Mouse (Mus musculus) limb, embryonic 13.5 days (tissue): ENCODE measurements around the gene Pla2g2d. TPM values are rescaled to one million over a fixed set of nuclear protein-coding genes. Genes with fewer than 3 reads are reported as not detected.
A peak's percentile ranks its signal among the peaks of the same experiment; 100 is the strongest.
"Not testable (repeated sequence)": the region's sequence is repeated elsewhere in the genome, so short reads cannot be mapped to it uniquely, and the experiment has no call there.

ENCODE experiments used
- ATAC-seq: fragments of 200-750 bp; cut with Nextera tagmentation; 2 replicates; pipeline ENCODE4 v1.8.0; 2017; ENCODE audit warnings: low read depth, moderate number of reproducible peaks, moderate TSS enrichment; ENCODE audit not compliant: low FRiP score
- H3K27ac ChIP-seq: fragments of 300-500 bp; sonication (generic); 2 replicates; pipeline ENCODE4 v1.5.1; 2015; ENCODE audit warnings: inconsistent platforms, mild to moderate bottlenecking, moderate library complexity
- H3K27me3 ChIP-seq: fragments of 300-500 bp; sonication (generic); 2 replicates; pipeline ENCODE4 v1.6.1; 2015; ENCODE audit warnings: mild to moderate bottlenecking, inconsistent platforms
- H3K36me3 ChIP-seq: fragments of 300-500 bp; sonication (generic); 2 replicates; pipeline ENCODE4 v1.6.1; 2015; ENCODE audit warnings: inconsistent platforms, mild to moderate bottlenecking, moderate library complexity
- H3K4me1 ChIP-seq: fragments of 300-500 bp; sonication (generic); 2 replicates; pipeline ENCODE4 v1.6.1; 2015; ENCODE audit warnings: inconsistent platforms
- H3K4me2 ChIP-seq: fragments of 300-500 bp; sonication (generic); replicated peaks from 2 replicates; pipeline ENCODE4 v1.6.1; 2015; ENCODE audit warnings: inconsistent platforms, mild to moderate bottlenecking, moderate library complexity
- H3K4me3 ChIP-seq: fragments of 300-500 bp; sonication (generic); 2 replicates; pipeline ENCODE4 v1.5.1; 2015; ENCODE audit warnings: moderate library complexity, mild to moderate bottlenecking, inconsistent platforms
- H3K9ac ChIP-seq: fragments of 300-500 bp; sonication (generic); 2 replicates; pipeline ENCODE4 v1.6.1; 2015; ENCODE audit warnings: mild to moderate bottlenecking, inconsistent platforms
- H3K9me3 ChIP-seq: fragments of 300-500 bp; sonication (generic); 2 replicates; pipeline ENCODE4 v1.6.1; 2016; ENCODE audit warnings: inconsistent platforms
- WGBS: fragments of 180-500 bp; shearing (Covaris S2); methylation state at CpG from one replicate; pipeline ENCODE4 v1.1.7; 2015; 5-methylcytosine and 5-hydroxymethylcytosine counted together
- polyA plus RNA-seq: library from polyadenylated mRNA; unstranded; fragments of >200 nt; fragmentation: Nextera tagmentation; extraction: Ambion mirVana; gene quantifications from 2 replicates; pipeline ENCODE4 v1.2.1, GENCODE M21; 2015

Gene Pla2g2d
- polyA plus RNA-seq, 1 experiment from 2014 or later = 0.13 TPM

DNA sequence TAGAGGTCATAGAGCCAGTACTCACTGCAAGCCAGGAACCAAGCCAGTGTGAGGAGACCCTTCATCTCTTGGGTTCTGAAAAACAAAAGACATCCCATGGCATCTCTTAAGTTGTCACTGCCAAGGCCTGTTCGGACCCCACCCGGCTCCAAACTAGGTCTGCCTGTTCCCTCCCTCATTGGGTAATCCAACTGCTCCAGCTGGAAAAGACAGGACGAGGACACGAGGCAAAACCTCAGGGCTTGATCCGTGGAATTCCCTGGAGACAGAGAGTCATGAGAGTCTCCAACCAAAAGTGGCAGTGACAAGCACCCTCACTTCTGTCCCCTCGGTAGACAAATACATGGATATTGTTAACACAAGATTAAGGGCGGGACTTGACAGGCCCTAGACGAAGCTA, 30.6 kb downstream of the Pla2g2d start:
- 87% methylated on average over 8 of the region's 8 CpGs for WGBS
- ATAC-seq = no peak
- Histone ChIP-seq H3K27ac (no peak overlapping the region), H3K36me3 (no peaks in the 10 kb centered on the region), H3K27me3 (peaks cover 4% of the 10 kb centered on the region; the same call in 1 of the 2 replicates), H3K4me3 (no peak overlapping the region), H3K4me1 (no peaks in the 10 kb centered on the region), H3K9ac (no peak overlapping the region), H3K9me3 (no peaks in the 10 kb centered on the region), H3K4me2 (no peak overlapping the region)

DNA sequence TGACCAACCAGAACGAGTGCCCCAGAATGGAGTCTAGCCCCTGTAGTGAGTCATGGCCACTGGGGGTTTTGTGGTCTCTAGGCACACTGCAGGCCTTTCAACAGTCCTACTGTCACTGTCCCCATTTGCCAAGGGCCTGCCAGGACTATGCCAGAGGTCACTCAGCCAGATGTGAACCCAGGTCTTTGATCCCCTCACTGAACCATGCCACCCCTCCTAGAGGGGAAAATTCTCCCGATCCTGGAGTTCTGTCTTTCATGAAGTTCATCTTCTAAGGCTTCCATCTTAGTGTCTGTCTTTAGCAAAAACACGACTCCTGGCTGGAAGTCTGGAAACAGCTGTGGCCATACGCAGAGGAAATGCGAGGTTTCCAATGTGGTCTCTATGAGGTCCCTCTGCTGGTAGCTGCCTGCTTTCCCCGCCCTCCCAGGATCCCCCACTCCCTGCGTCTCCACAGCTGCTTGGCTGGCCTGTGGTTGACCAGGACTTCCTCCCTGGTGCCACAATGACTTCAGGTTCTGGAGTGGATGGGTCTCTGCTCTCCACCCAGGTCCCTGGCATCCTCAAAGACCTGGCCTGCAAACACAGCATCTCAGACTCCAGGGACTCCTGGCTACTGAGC, 31.5 kb downstream of the Pla2g2d start:
- Histone ChIP-seq H3K27ac (no peak overlapping the region), H3K36me3 (no peaks in the 10 kb centered on the region), H3K9me3 (no peaks in the 10 kb centered on the region), H3K4me2 (no peak overlapping the region), H3K9ac (no peak overlapping the region), H3K4me1 (no peaks in the 10 kb centered on the region), H3K27me3 (0 out of 2 replicates have a peak, but pooled peaks cover 3% of the 10 kb centered on the region), H3K4me3 (no peak overlapping the region)
- 45% methylated on average over 7 of the region's 7 CpGs for WGBS
- no peak for ATAC-seq

DNA sequence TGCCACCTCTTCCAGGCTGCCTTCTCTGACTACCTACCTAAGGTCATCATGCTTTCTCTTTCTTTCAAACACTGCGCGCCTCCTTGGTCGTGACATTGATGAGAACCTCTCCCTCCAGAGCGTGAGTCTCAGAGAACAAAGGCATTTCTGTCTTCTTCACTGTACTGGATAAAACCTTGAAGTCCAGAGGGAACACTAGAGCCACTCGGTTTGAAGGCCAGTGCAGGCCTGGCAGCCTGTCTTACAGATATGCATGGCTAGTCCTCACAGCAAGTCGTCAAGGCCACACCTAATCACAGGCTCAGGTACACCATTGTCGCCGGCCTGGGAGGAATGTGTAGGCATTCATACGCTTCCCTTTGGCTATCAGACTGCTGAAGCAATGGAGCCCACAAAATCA, 40.6 kb downstream of the Pla2g2d start:
- WGBS = 80% methylated on average over 9 of the region's 9 CpGs
- Histone ChIP-seq H3K9ac (no peak overlapping the region), H3K4me3 (no peak overlapping the region), H3K4me1 (peaks cover 8% of the 10 kb centered on the region), H3K4me2 (no peak overlapping the region), H3K36me3 (no peaks in the 10 kb centered on the region), H3K27me3 (no peaks in the 10 kb centered on the region), H3K27ac (no peak overlapping the region), H3K9me3 (no peaks in the 10 kb centered on the region)
- ATAC-seq = no peak

DNA sequence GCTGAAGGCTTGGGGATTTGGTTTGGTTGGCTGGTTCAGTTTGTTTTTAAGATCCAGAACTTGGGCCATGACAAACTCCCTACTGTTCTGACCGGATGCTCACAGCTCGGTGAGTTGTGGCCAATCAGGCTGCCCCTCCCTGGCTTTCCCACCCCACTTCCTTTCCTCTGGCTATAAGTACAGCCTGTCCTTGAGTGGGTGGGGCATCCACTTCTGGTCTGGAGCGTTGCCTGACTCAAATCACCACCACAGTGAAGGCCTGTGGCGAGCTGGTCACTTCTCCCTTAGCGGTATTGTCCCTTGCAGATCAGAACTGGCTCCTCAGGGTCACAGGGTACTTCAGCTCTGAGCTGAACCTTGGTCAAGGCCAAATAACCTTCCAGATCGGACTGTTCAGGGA, 42.2 kb downstream of the Pla2g2d start:
- H3K4me1 ChIP-seq = peaks cover 8% of the 10 kb centered on the region
- H3K27ac ChIP-seq = no peak overlapping the region
- no peak overlapping the region for H3K4me3 ChIP-seq
- no peak for ATAC-seq
- 79% methylated on average over 6 of the region's 6 CpGs for WGBS
- no peaks in the 10 kb centered on the region for H3K36me3 ChIP-seq
- H3K27me3 ChIP-seq = no peaks in the 10 kb centered on the region
- H3K4me2 ChIP-seq = no peak overlapping the region
- peaks cover 3% of the 10 kb centered on the region for H3K9me3 ChIP-seq
- H3K9ac ChIP-seq = no peak overlapping the region

DNA sequence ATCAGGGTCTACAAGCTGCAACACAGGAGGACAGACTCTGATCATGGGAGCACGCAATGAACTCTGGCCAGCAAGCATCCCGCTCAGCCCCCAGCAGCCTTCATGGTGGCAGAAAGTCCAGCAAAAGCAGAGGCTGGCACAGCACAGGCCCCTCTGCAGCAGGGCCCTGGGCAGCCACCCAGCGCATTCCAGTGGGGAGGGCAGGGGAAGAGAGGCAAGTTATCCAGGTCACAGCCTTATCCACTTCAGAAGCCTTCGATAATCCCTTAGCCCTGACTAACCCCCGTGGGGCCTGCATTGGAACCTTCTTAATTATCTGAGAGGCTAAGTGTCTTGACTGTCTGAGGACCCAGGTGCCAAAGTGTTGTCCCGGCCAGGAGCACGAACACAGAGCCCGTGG, 43.6 kb downstream of the Pla2g2d start:
- WGBS = 33% methylated on average over 8 of the region's 8 CpGs
- H3K4me3 ChIP-seq = no peak overlapping the region
- no peak overlapping the region for H3K27ac ChIP-seq
- H3K9me3 ChIP-seq = peaks cover 13% of the 10 kb centered on the region
- no peaks in the 10 kb centered on the region for H3K36me3 ChIP-seq
- H3K27me3 ChIP-seq = no peaks in the 10 kb centered on the region
- H3K4me1 ChIP-seq = peaks cover 8% of the 10 kb centered on the region
- no peak overlapping the region for H3K9ac ChIP-seq
- no peak for ATAC-seq
- no peak overlapping the region for H3K4me2 ChIP-seq

DNA sequence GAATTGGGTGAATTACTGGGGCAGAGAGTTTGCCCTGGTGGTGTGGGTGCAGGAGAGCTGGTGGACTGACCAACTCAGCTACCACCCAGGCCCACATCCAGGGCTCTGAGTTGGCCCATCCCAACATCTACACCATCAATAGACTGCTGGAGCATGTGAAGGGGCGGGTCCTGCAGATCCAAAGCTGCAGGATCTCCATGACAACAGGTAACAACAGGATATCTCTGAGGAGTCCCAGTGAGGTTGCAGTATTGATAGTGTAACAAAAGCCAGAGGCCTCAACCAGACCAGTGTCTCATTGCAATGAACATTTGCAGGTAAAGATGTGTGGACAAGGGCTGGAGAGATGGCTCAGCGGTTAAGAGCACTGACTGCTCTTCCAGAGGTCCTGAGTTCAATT, 45.5 kb downstream of the Pla2g2d start:
- no peak overlapping the region for H3K27ac ChIP-seq
- no peak overlapping the region for H3K4me2 ChIP-seq
- no peak overlapping the region for H3K9ac ChIP-seq
- ATAC-seq = no peak
- H3K4me3 ChIP-seq = no peak overlapping the region
- peaks cover 13% of the 10 kb centered on the region for H3K9me3 ChIP-seq
- 73% methylated on average over 2 of the region's 2 CpGs for WGBS
- H3K27me3 ChIP-seq = no peaks in the 10 kb centered on the region
- peaks cover 11% of the 10 kb centered on the region for H3K4me1 ChIP-seq
- no peaks in the 10 kb centered on the region for H3K36me3 ChIP-seq

DNA sequence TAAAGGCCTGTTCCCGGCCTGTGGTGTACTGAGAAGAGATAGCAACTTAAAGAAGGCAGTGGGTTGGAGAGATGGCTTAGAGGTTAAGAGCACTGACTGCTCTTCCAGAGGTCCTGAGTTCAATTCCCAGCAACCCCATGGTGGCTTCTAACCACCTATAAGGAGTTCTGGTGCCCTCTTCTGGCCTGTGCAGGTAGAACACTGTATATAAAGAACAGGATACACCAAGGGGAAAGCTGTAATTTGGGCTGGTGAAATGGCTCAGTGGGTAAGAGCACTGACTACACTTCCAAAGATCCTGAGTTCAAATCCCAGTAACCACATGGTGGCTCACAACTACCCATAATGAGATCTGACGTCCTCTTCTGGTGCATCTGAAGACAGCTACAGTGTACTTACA, 48.6 kb downstream of the Pla2g2d start:
- ATAC-seq, H3K27ac ChIP-seq, H3K4me2 ChIP-seq, H3K4me3 ChIP-seq, H3K36me3 ChIP-seq, H3K9ac ChIP-seq: not testable (repeated sequence)
- Histone ChIP-seq H3K27me3 (peaks cover 12% of the 10 kb centered on the region), H3K4me1 (peaks cover 21% of the 10 kb centered on the region), H3K9me3 (peaks cover 13% of the 10 kb centered on the region)
- WGBS = 80% methylated on average over 2 of the region's 2 CpGs

DNA sequence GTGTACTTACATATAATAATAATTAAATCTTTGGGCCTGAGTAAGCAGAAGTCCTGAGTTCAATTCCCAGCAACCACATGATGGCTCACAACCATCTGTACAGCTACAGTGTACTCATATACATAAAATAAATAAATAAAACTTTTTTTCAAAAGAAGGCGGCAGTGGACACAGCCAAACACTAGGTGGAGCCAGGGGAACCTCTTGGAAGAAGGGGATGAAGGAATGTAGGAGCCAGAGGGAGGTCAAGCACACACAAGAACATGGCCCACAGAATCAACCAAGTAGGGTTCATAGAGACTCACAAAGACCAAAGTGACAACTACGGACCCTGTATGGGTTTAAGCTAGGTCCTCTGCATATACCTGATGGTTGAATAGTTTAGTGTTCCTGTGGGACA, 49.1 kb downstream of the Pla2g2d start:
- Histone ChIP-seq H3K4me1 (peaks cover 22% of the 10 kb centered on the region), H3K9ac (no peak overlapping the region), H3K4me2 (no peak overlapping the region), H3K4me3 (no peak overlapping the region), H3K36me3 (no peaks in the 10 kb centered on the region), H3K9me3 (peaks cover 13% of the 10 kb centered on the region), H3K27ac (no peak overlapping the region), H3K27me3 (peaks cover 12% of the 10 kb centered on the region)
- 84% methylated on average over 2 of the region's 2 CpGs for WGBS
- ATAC-seq = no peak

DNA sequence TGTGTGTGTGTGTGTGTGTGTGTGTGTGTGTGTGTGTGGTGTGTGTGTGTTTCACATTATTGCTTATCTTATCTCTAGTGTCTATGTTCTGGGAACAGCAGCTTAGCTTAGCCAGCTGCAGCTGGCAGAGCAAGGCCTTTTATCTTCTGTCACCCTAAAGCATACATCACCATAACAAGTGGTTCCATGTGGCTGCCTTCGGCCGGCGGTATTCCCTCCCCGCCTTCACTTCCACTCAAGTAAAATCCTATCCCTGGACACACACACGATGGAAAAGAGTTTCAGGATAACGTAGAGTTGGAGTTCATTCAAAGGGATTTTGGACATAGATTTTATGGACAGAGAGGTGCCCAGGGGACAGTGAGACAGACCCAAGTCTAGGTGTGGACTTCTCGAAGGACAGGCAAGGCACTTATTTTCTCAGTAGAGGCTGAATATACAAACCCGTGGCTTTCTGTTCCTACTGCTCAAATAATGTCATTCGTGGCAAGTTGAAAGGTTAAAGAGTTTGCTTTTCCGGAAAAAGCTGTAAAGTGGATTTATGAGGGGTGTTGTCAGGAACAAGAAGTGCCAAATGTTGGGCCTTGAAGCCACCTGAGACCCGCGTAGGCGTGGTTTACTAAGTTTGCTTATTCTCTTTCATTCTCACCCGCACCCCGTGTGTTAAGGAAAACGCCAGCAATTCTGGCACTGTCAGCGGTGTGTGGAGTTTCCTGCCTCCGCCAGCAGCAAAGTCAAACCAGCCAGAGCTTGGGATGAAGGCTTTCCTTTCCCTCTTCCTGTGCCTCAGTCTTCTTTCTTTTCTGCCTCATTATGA, 50.4 kb downstream of the Pla2g2d start:
- Histone ChIP-seq H3K36me3 (no peaks in the 10 kb centered on the region), H3K9me3 (peaks cover 13% of the 10 kb centered on the region), H3K27me3 (peaks cover 12% of the 10 kb centered on the region), H3K4me2 (peak overlapping the region; percentile 34; the same call in 1 of the 2 replicates), H3K9ac (no peak overlapping the region), H3K27ac (no peak overlapping the region), H3K4me1 (peaks cover 33% of the 10 kb centered on the region), H3K4me3 (no peak overlapping the region)
- 8% methylated on average over 18 of the region's 18 CpGs for WGBS
- ATAC-seq = no peak

DNA sequence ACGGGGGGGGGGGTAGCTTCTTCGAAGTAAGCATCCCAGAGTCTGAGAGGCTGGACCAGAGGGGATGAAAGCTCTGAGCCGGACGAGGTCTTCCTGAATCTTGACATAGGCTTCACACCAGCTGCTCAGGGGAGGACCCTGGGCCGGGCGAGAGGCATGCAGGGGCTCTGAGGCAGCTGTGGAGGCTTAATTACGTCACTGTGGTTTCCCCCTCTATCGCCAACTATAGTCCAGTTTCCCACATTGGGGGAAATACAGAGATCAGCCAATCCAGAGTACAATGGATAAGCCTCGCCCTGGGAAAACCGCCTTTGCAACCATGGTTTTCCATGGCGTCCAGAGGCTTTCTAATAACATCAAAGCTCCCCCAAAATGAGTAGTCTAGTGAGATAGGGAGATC, 51.6 kb downstream of the Pla2g2d start:
- ATAC-seq = no peak

More for the DNA sequence above, 51.6 kb downstream of the Pla2g2d start:
- Histone ChIP-seq H3K4me2 (no peak overlapping the region), H3K27me3 (peaks cover 19% of the 10 kb centered on the region), H3K36me3 (no peaks in the 10 kb centered on the region), H3K4me1 (peaks cover 33% of the 10 kb centered on the region), H3K27ac (no peak overlapping the region), H3K4me3 (no peak overlapping the region), H3K9me3 (peaks cover 13% of the 10 kb centered on the region), H3K9ac (no peak overlapping the region)
- WGBS = 37% methylated on average over 11 of the region's 11 CpGs
